Mouse (Mus musculus) lung, postnatal 0 days (tissue): ENCODE measurements at regions not wholly inside any gene's neighbourhood (a gene's known extent, or its start where the extent isn't known, plus 50 kb on each side); places are given as distances from the start of the nearest gene placed in this dataset.

Experiments used
- CTCF ChIP-seq: IDR thresholded peaks from 2 replicates; pipeline ENCODE4 v1.5.1; 2016; ENCODE audit warnings: antibody characterized with exemption, mild to moderate bottlenecking
- EP300 ChIP-seq: IDR thresholded peaks from 2 replicates; pipeline ENCODE4 v1.6.1; 2016; ENCODE audit warnings: antibody characterized with exemption, mild to moderate bottlenecking, control low read depth

DNA sequence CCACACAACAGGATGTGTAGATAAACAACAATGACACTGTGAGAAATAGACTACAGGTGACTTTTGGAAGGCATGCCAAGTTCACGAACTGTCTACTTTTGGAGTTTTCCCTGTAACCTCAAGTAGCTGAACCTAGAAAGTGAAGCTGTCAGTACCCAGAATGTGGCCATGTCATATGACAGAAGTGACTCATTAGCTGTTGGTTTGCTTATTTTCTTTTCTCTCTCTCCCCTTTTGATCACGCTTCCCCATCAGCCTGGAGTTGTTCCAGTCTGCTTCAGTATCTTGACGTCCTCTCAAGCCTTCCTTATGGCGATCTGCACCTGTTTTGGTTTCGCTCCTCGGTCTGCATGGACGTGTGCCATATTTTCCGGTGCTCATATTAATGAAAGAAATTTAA is 90.8 kb upstream of the Foxq1 start:
- TF ChIP-seq EP300 (no peak), CTCF (no peak)
